Mouse (Mus musculus): ENCODE data around the gene Mctp2. TPM values are rescaled to one million over a fixed set of nuclear protein-coding genes. Genes with fewer than 3 reads are reported as not detected.

The Mctp2 gene
- total and polyA plus RNA-seq, 3 experiments, result not detected

- H3K36me3 ChIP-seq (ENCODE audit: control insufficient read depth in 1 of 2, insufficient read depth in 2 of 2, low read length in 2 of 2), result no peaks in the 10 kb centered on the region
- no peak overlapping the region for H3K9ac ChIP-seq (ENCODE audit: control insufficient read depth, low read depth, low read length, poor library complexity, severe bottlenecking)
- H3K4me3 ChIP-seq (ENCODE audit: control insufficient read depth in 1 of 2, insufficient read depth in 1 of 2, low read depth in 2 of 2, low read length in 2 of 2), result no peak overlapping the region
- TF ChIP-seq SIN3A (IDR thresholded peaks at IDR 0.05; ENCODE audit: low read length), result no peak
- no peak for TF ChIP-seq ZKSCAN1 (IDR thresholded peaks at IDR 0.05; ENCODE audit: low read depth, low read length)
- no peak for TF ChIP-seq TCF12 (IDR thresholded peaks at IDR 0.05; ENCODE audit: low read depth, low read length)
- TF ChIP-seq UBTF (IDR thresholded peaks at IDR 0.05; ENCODE audit: borderline replicate concordance, insufficient read depth, low read depth, low read length), result no peak
- no peak for TF ChIP-seq MAZ (IDR thresholded peaks at IDR 0.05; ENCODE audit: low read depth, low read length)
- TF ChIP-seq ZNF384 (IDR thresholded peaks at IDR 0.05; ENCODE audit: low read depth, low read length), result no peak
- no peak for DNase-seq (ENCODE audit: low read depth, low spot score)
- no peaks in the 10 kb centered on the region for H3K79me2 ChIP-seq (ENCODE audit: control insufficient read depth, insufficient read depth, low read length, poor library complexity)
- no peaks in the 10 kb centered on the region for H3K4me1 ChIP-seq (ENCODE audit: control insufficient read depth in 1 of 2, insufficient read depth in 2 of 2, low read length in 2 of 2)
- H3K9me3 ChIP-seq (replicated peaks; ENCODE audit: insufficient read depth, low read length), result no peaks in the 10 kb centered on the region
- H3K27ac ChIP-seq (ENCODE audit: control insufficient read depth, low read depth, low read length), result no peak overlapping the region
- H3K27me3 ChIP-seq (ENCODE audit: control insufficient read depth in 1 of 2, insufficient read depth in 2 of 2, low read length in 2 of 2), result no peaks in the 10 kb centered on the region
Observed at GRCm38 (mm10) chr7:72098603-72099002, 207.8 kb downstream of the Mctp2 start.

- no peaks in the 10 kb centered on the region for H3K9me3 ChIP-seq (replicated peaks; ENCODE audit: insufficient read depth, low read length)
- H3K4me1 ChIP-seq (ENCODE audit: control insufficient read depth in 1 of 2, insufficient read depth in 2 of 2, low read length in 2 of 2), result no peaks in the 10 kb centered on the region
- no peak overlapping the region for H3K9ac ChIP-seq (ENCODE audit: control insufficient read depth, low read depth, low read length, poor library complexity, severe bottlenecking)
- H3K36me3 ChIP-seq (ENCODE audit: control insufficient read depth in 1 of 2, insufficient read depth in 2 of 2, low read length in 2 of 2), result no peaks in the 10 kb centered on the region
- no peaks in the 10 kb centered on the region for H3K27me3 ChIP-seq (ENCODE audit: control insufficient read depth in 1 of 2, insufficient read depth in 2 of 2, low read length in 2 of 2)
- H3K4me3 ChIP-seq (ENCODE audit: control insufficient read depth in 1 of 2, insufficient read depth in 1 of 2, low read depth in 2 of 2, low read length in 2 of 2), result no peak overlapping the region
- DNase-seq (ENCODE audit: low read depth, low spot score), result no peak
- no peak overlapping the region for H3K27ac ChIP-seq (ENCODE audit: control insufficient read depth, low read depth, low read length)
- TF ChIP-seq ZNF384 (IDR thresholded peaks at IDR 0.05; ENCODE audit: low read depth, low read length), result no peak
- TF ChIP-seq ELF1 (IDR thresholded peaks at IDR 0.05; ENCODE audit: low read depth, low read length), result no peak
- no peak for TF ChIP-seq SIN3A (IDR thresholded peaks at IDR 0.05; ENCODE audit: low read length)
- TF ChIP-seq MEF2A (IDR thresholded peaks at IDR 0.05; ENCODE audit: extremely low read depth, insufficient replicate concordance, low read depth, low read length, poor library complexity, severe bottlenecking), result no peak
- no peak for TF ChIP-seq GABPA (IDR thresholded peaks at IDR 0.05; ENCODE audit: low read depth, low read length)
- no peak for TF ChIP-seq KAT2A (conservative IDR thresholded peaks at IDR 0.05; ENCODE audit: low read depth, low read length)
- no peak for TF ChIP-seq RAD21 (IDR thresholded peaks at IDR 0.05; ENCODE audit: low read depth, low read length)
- TF ChIP-seq SMC3 (IDR thresholded peaks at IDR 0.05; ENCODE audit: low read depth, low read length), result no peak
- H3K79me2 ChIP-seq (ENCODE audit: control insufficient read depth, insufficient read depth, low read length, poor library complexity), result no peaks in the 10 kb centered on the region
Observed at GRCm38 (mm10) chr7:72096973-72097372, 209.4 kb downstream of the Mctp2 start.

- Histone ChIP-seq H3K27ac (ENCODE audit: control insufficient read depth, low read depth, low read length) (no peak overlapping the region), H3K9ac (ENCODE audit: control insufficient read depth, low read depth, low read length, poor library complexity, severe bottlenecking) (no peak overlapping the region), H3K4me3 (ENCODE audit: control insufficient read depth in 1 of 2, insufficient read depth in 1 of 2, low read depth in 2 of 2, low read length in 2 of 2) (no peak overlapping the region), H3K79me2 (ENCODE audit: control insufficient read depth, insufficient read depth, low read length, poor library complexity) (no peaks in the 10 kb centered on the region), H3K36me3 (ENCODE audit: control insufficient read depth in 1 of 2, insufficient read depth in 2 of 2, low read length in 2 of 2) (no peaks in the 10 kb centered on the region), H3K27me3 (ENCODE audit: control insufficient read depth in 1 of 2, insufficient read depth in 2 of 2, low read length in 2 of 2) (no peaks in the 10 kb centered on the region), H3K4me1 (ENCODE audit: control insufficient read depth in 1 of 2, insufficient read depth in 2 of 2, low read length in 2 of 2) (no peaks in the 10 kb centered on the region), H3K9me3 (replicated peaks; ENCODE audit: insufficient read depth, low read length) (no peaks in the 10 kb centered on the region)
- no peak for DNase-seq (ENCODE audit: low read depth, low spot score)
- no peak for TF ChIP-seq ELF1 (IDR thresholded peaks at IDR 0.05; ENCODE audit: low read depth, low read length)
- no peak for TF ChIP-seq CHD2 (IDR thresholded peaks at IDR 0.05; ENCODE audit: low read length)
- TF ChIP-seq USF1 (IDR thresholded peaks at IDR 0.05; ENCODE audit: low read depth, low read length), result no peak
- no peak for TF ChIP-seq MEF2A (IDR thresholded peaks at IDR 0.05; ENCODE audit: extremely low read depth, insufficient replicate concordance, low read depth, low read length, poor library complexity, severe bottlenecking)
- no peak for TF ChIP-seq MAZ (IDR thresholded peaks at IDR 0.05; ENCODE audit: low read depth, low read length)
- TF ChIP-seq TCF12 (IDR thresholded peaks at IDR 0.05; ENCODE audit: low read depth, low read length), result no peak
- TF ChIP-seq CHD1 (IDR thresholded peaks at IDR 0.05; ENCODE audit: low read depth, low read length), result no peak
- no peak for TF ChIP-seq MAX (IDR thresholded peaks at IDR 0.05; ENCODE audit: low read length)
- no peak for TF ChIP-seq NRF1 (IDR thresholded peaks at IDR 0.05; ENCODE audit: insufficient read depth, low read depth, low read length, poor library complexity, severe bottlenecking)
- TF ChIP-seq GATA1 (IDR thresholded peaks at IDR 0.05; ENCODE audit: low read depth, low read length), result no peak
- TF ChIP-seq JUND (IDR thresholded peaks at IDR 0.05; ENCODE audit: low read depth, low read length), result no peak
- no peak for TF ChIP-seq ZMIZ1 (IDR thresholded peaks at IDR 0.05; ENCODE audit: low read depth, low read length)
Observed at GRCm38 (mm10) chr7:72096433-72096832, 210.0 kb downstream of the Mctp2 start.
